8 mouse cellular contexts compared by ENCODE assay signal in the genomic region with DNA sequence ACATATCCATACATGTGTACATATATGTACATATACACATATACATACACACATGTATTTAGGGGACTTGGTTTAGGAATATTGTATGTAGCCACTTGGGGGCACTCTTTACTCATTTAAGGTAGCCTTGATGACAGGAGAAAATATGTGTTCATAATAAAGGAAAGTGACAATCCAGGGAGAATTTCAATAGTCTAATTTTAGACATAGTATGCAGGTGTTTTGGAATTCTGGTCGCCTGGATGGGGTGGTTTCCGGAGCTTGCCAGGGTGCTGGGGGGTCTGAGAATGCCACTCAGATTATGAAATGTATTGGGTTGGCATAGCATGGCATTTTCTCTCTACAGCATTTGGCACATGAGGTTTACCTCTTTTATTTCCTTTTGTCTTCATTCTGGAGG.
A peak's percentile ranks its signal among the peaks of the same experiment; 100 is the strongest.
DNase-seq lines count a peak whose midpoint lies in the region; ATAC-seq lines count a peak whose summit lies in the region.

No protein-coding gene starts in this region.

- H3K4me1 ChIP-seq in kidney, embryonic 14.5 days (ENCODE audit: control insufficient read depth, insufficient read depth, low read length): no peaks in the 10 kb centered on the region
- H3K4me1 ChIP-seq in forebrain, embryonic 15.5 days: peaks cover 12% of the 10 kb centered on the region
- H3K4me1 ChIP-seq in neural tube, embryonic 15.5 days: peaks cover 9% of the 10 kb centered on the region

- H3K27ac ChIP-seq in kidney, embryonic 14.5 days (ENCODE audit: low read depth, low read length): no peak overlapping the region
- peak overlapping the region; percentile 61 for H3K27ac ChIP-seq in forebrain, embryonic 15.5 days (replicated peaks)
- peak overlapping the region; percentile 72 for H3K27ac ChIP-seq in neural tube, embryonic 15.5 days (replicated peaks)

- H3K4me2 ChIP-seq in kidney, embryonic 14.5 days (replicated peaks; ENCODE audit: low read depth, low read length): no peak overlapping the region
- H3K4me2 ChIP-seq in forebrain, embryonic 15.5 days (replicated peaks): no peak overlapping the region
- H3K4me2 ChIP-seq in neural tube, embryonic 15.5 days: peak overlapping the region; percentile 26; the same call in 1 of the 2 replicates

- DNase-seq in kidney, postnatal 14 days: peak; percentile 7
- DNase-seq in c-Kit-positive CD71-positive TER-119-positive erythroid progenitor cells, embryonic 14.5 days (ENCODE audit: low spot score): peak; percentile 5
- DNase-seq in layer of hippocampus, postnatal 10 days (ENCODE audit: low spot score in 2 of 2): peak; percentile 21 to 41
- no peak for DNase-seq in thymus, postnatal 36 days
- no peak for DNase-seq in gastrocnemius, postnatal 14 days

- H3K4me3 ChIP-seq in kidney, embryonic 14.5 days (ENCODE audit: low read length): no peak overlapping the region
- no peak overlapping the region for H3K4me3 ChIP-seq in forebrain, embryonic 15.5 days
- H3K4me3 ChIP-seq in neural tube, embryonic 15.5 days (replicated peaks): no peak overlapping the region

- 33% methylated on average over 2 of the region's 2 CpGs for WGBS in kidney, embryonic 14.5 days
- WGBS in forebrain, embryonic 15.5 days: 2% methylated on average over 2 of the region's 2 CpGs
- WGBS in neural tube, embryonic 15.5 days: 7% methylated on average over 2 of the region's 2 CpGs

- no peak for ATAC-seq in kidney, embryonic 14.5 days (ENCODE audit: low FRiP score, low TSS enrichment)
- ATAC-seq in forebrain, embryonic 15.5 days (replicated peaks): peak; percentile 87
- peak; percentile 85 for ATAC-seq in neural tube, embryonic 15.5 days (ENCODE audit: low FRiP score)

- no peaks in the 10 kb centered on the region for H3K27me3 ChIP-seq in kidney, embryonic 14.5 days (ENCODE audit: control insufficient read depth, insufficient read depth, low read length)
- no peaks in the 10 kb centered on the region for H3K27me3 ChIP-seq in forebrain, embryonic 15.5 days
- H3K27me3 ChIP-seq in neural tube, embryonic 15.5 days (replicated peaks): no peaks in the 10 kb centered on the region

- intact Hi-C loops in gastrocnemius, postnatal 14 days (cut with DNase I; ENCODE audit: low total_unique reads): no loop called here

- H3K9me3 ChIP-seq in kidney, embryonic 14.5 days (ENCODE audit: control insufficient read depth, low read length): no peaks in the 10 kb centered on the region
- no peaks in the 10 kb centered on the region for H3K9me3 ChIP-seq in forebrain, embryonic 15.5 days
- no peaks in the 10 kb centered on the region for H3K9me3 ChIP-seq in neural tube, embryonic 15.5 days (replicated peaks)

- H3K36me3 ChIP-seq in kidney, embryonic 14.5 days (ENCODE audit: control insufficient read depth, insufficient read depth, low read length): no peaks in the 10 kb centered on the region
- H3K36me3 ChIP-seq in forebrain, embryonic 15.5 days: no peaks in the 10 kb centered on the region
- H3K36me3 ChIP-seq in neural tube, embryonic 15.5 days: no peaks in the 10 kb centered on the region

- H3K9ac ChIP-seq in kidney, embryonic 14.5 days (ENCODE audit: low read depth, low read length): no peak overlapping the region
- H3K9ac ChIP-seq in forebrain, embryonic 15.5 days (replicated peaks): no peak overlapping the region
- H3K9ac ChIP-seq in neural tube, embryonic 15.5 days (replicated peaks): no peak overlapping the region

Comparison
In these comparisons a context has a peak if more than half of its experiments do, and no peak if none do; other contexts are left out.
1. DNase-seq: peak in kidney, postnatal 14 days (single experiment), c-Kit-positive CD71-positive TER-119-positive erythroid progenitor cells, embryonic 14.5 days (single experiment) and layer of hippocampus, postnatal 10 days (2 of 2); none in thymus, postnatal 36 days (0 of 2) and gastrocnemius, postnatal 14 days (single experiment).